Mouse (Mus musculus) liver, postnatal 0 days (tissue): ENCODE results near the gene Olfr1242. TPM values are rescaled to one million over a fixed set of nuclear protein-coding genes. Genes with fewer than 3 reads are reported as not detected.

ENCODE experiments used
- ATAC-seq: fragments of 200-750 bp; cut with Nextera tagmentation; 2 replicates; pipeline ENCODE4 v1.8.0; 2017; ENCODE audit warnings: mild to moderate bottlenecking, moderate library complexity
- DNase-seq: peaks from one replicate; pipeline ENCODE4 v3.0.0-alpha.2; 2016
- H3K27ac ChIP-seq: fragments of 300-500 bp; sonication (generic); 2 replicates; pipeline ENCODE4 v1.5.1; 2014; ENCODE audit warnings: antibody characterized with exemption, moderate library complexity, mild to moderate bottlenecking, low read depth
- H3K27me3 ChIP-seq: fragments of 300-500 bp; sonication (generic); 2 replicates; pipeline ENCODE4 v1.6.1; 2014; ENCODE audit warnings: low read length, control low read depth, mixed read lengths; ENCODE audit not compliant: insufficient read depth
- H3K36me3 ChIP-seq: fragments of 300-500 bp; sonication (generic); replicated peaks from 2 replicates; pipeline ENCODE4 v1.6.1; 2014; ENCODE audit warnings: mild to moderate bottlenecking, control low read depth, low read length, moderate library complexity, mixed read lengths; ENCODE audit not compliant: insufficient read depth
- H3K4me1 ChIP-seq: fragments of 300-500 bp; sonication (generic); 2 replicates; pipeline ENCODE4 v1.6.1; 2014; ENCODE audit warnings: antibody characterized with exemption, mild to moderate bottlenecking, control low read depth; ENCODE audit not compliant: insufficient read depth
- H3K4me2 ChIP-seq: fragments of 300-500 bp; sonication (generic); 2 replicates; pipeline ENCODE4 v1.6.1; 2014; ENCODE audit warnings: low read depth, mild to moderate bottlenecking, low read length, moderate library complexity, mixed read lengths
- H3K4me3 ChIP-seq: fragments of 300-500 bp; sonication (generic); 2 replicates; pipeline ENCODE4 v1.5.1; 2014; ENCODE audit warnings: low read depth, low read length
- H3K9ac ChIP-seq: fragments of 300-500 bp; sonication (generic); replicated peaks from 2 replicates; pipeline ENCODE4 v1.6.1; 2014; ENCODE audit warnings: mild to moderate bottlenecking, moderate library complexity
- H3K9me3 ChIP-seq: fragments of 300-500 bp; sonication (generic); 2 replicates; pipeline ENCODE4 v1.6.1; 2016; ENCODE audit warnings: mild to moderate bottlenecking, control low read depth, low read length, mixed read lengths
- CTCF ChIP-seq: sonication (generic); IDR thresholded peaks from 2 replicates; pipeline ENCODE4 v1.5.1; 2016; ENCODE audit warnings: antibody characterized with exemption, low read depth
- EP300 ChIP-seq: IDR thresholded peaks from 2 replicates; pipeline ENCODE4 v1.6.1; 2016; ENCODE audit warnings: antibody characterized with exemption, low read depth, mild to moderate bottlenecking
- WGBS: fragments of 180-500 bp; shearing (Covaris S2); extraction: QIAGEN DNeasy Blood & Tissue Kit; methylation state at CpG from one replicate; pipeline ENCODE4 v1.1.7; 2014; ENCODE audit not compliant: insufficient replicate concordance; 5-methylcytosine and 5-hydroxymethylcytosine counted together
- polyA plus RNA-seq: library from polyadenylated mRNA; unstranded; fragments of >200 nt; fragmentation: Nextera tagmentation; extraction: Ambion mirVana; gene quantifications from 2 replicates; pipeline ENCODE4 v1.2.1, GENCODE M21; 2015

Olfr1242 gene
- not detected in 2 replicates for polyA plus RNA-seq

DNA sequence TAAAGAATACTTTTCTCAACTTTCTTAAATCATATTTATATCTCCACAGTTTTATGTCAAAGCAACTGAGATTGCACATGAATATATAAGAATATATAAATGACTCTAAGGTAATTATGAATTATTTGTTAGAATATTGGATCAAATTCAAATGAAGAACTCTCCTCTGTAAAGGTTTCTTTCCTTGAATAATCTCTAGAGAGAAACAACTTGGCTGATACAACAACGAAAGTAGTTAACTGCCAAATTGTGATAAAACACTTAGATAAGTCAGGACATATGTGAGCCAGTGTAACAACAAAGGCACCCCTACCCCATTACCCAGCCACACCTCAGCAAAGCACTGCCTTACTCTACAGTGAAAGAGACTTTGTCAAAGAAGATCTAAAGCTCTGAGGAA lies at the start of gene Olfr1242:
TSS of gene Olfr1242 (minus strand) at position 101 of the 400 bp plus-strand sequence.
- H3K4me1 ChIP-seq: no peaks in the 10 kb centered on the region
- no peaks in the 10 kb centered on the region for H3K36me3 ChIP-seq
- no peak for TF ChIP-seq CTCF
- no peak for TF ChIP-seq EP300
- no peaks in the 10 kb centered on the region for H3K27me3 ChIP-seq
- H3K4me3 ChIP-seq: no peak within 1 kb of the TSS
- WGBS: 55% methylated on average over 1 of the region's 1 CpGs
- DNase-seq: no peak
- no peaks in the 10 kb centered on the region for H3K9me3 ChIP-seq
- ATAC-seq: no peak
- H3K4me2 ChIP-seq: no peak within 1 kb of the TSS
- no peak within 1 kb of the TSS for H3K9ac ChIP-seq
- H3K27ac ChIP-seq: no peak within 1 kb of the TSS

- H3K4me1 ChIP-seq: no peaks in the 10 kb centered on the region
- H3K27ac ChIP-seq: no peak overlapping the region
- ATAC-seq: no peak
- no peak overlapping the region for H3K4me3 ChIP-seq
- 50% methylated on average over 2 of the region's 2 CpGs for WGBS
- H3K9me3 ChIP-seq: no peaks in the 10 kb centered on the region
- H3K9ac ChIP-seq: no peak overlapping the region
- H3K4me2 ChIP-seq: no peak overlapping the region
- no peak for TF ChIP-seq EP300
- no peak for TF ChIP-seq CTCF
- no peak for DNase-seq
- no peaks in the 10 kb centered on the region for H3K27me3 ChIP-seq
- no peaks in the 10 kb centered on the region for H3K36me3 ChIP-seq
Measured at GRCm38 (mm10) chr2:89544516-89544915, 46.4 kb upstream of the Olfr1242 start.

GRCm38 (mm10) chr2:89539923-89540322 lies 41.8 kb upstream of the Olfr1242 start:
- Histone ChIP-seq H3K4me2 (no peak overlapping the region), H3K9me3 (no peaks in the 10 kb centered on the region), H3K36me3 (no peaks in the 10 kb centered on the region), H3K4me1 (no peaks in the 10 kb centered on the region), H3K4me3 (no peak overlapping the region), H3K27me3 (no peaks in the 10 kb centered on the region), H3K27ac (no peak overlapping the region), H3K9ac (no peak overlapping the region)
- TF ChIP-seq EP300 (no peak), CTCF (no peak)
- 56% methylated on average over 1 of the region's 1 CpGs for WGBS
- no peak for ATAC-seq
- no peak for DNase-seq

DNA sequence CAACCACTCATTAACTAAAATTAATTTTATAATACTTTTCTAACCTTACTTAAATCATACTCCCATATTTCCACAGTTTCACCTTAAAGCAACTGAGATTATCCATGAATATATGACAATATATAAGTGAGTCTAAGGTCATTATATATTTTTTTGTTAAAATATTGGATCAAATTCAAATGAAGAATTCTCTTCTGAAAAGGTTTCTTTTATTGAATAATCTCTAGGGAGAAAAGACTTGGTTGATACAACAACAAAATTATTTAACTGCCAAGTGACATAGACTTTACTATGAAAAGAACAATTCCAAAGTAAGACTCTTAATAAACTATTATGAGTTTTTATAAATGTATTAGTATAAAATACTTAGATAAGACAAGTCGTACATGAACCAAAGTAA lies 33.3 kb upstream of the Olfr1242 start, which contains the start of gene Olfr1243:
TSS of gene Olfr1243 (minus strand) at position 101 of the 400 bp plus-strand sequence.
- no peak for ATAC-seq
- TF ChIP-seq CTCF (no peak), EP300 (no peak)

GRCm38 (mm10) chr2:89487026-89487425 lies 11.1 kb downstream of the Olfr1242 start, which contains the start of gene Olfr1241:
Gene Olfr1241, minus strand, starts transcription at chr2:89487126.
- Histone ChIP-seq H3K27me3 (no peaks in the 10 kb centered on the region), H3K4me3 (no peak within 1 kb of the TSS), H3K27ac (no peak within 1 kb of the TSS), H3K9ac (no peak within 1 kb of the TSS), H3K4me2 (no peak within 1 kb of the TSS), H3K9me3 (no peaks in the 10 kb centered on the region), H3K36me3 (no peaks in the 10 kb centered on the region), H3K4me1 (no peaks in the 10 kb centered on the region)
- no peak for TF ChIP-seq EP300
- TF ChIP-seq CTCF: no peak
- ATAC-seq (no peak), DNase-seq (no peak)

More for the DNA sequence above, 33.3 kb upstream of the Olfr1242 start, which contains the start of gene Olfr1243:
- Histone ChIP-seq H3K36me3 (no peaks in the 10 kb centered on the region), H3K9ac (no peak within 1 kb of the TSS), H3K9me3 (no peaks in the 10 kb centered on the region), H3K4me1 (no peaks in the 10 kb centered on the region), H3K4me3 (no peak within 1 kb of the TSS), H3K27me3 (no peaks in the 10 kb centered on the region), H3K27ac (no peak within 1 kb of the TSS), H3K4me2 (no peak within 1 kb of the TSS)
- DNase-seq: no peak
- WGBS: 75% methylated on average over 1 of the region's 1 CpGs

GRCm38 (mm10) chr2:89442900-89443299 lies 55.2 kb downstream of the Olfr1242 start, which contains the start of gene Olfr1240:
Gene Olfr1240, minus strand, starts transcription at chr2:89443000.
- H3K27me3 ChIP-seq: no peaks in the 10 kb centered on the region
- no peak for TF ChIP-seq CTCF
- no peak for TF ChIP-seq EP300
- H3K4me1 ChIP-seq: no peaks in the 10 kb centered on the region
- no peak within 1 kb of the TSS for H3K4me2 ChIP-seq
- DNase-seq (no peak), ATAC-seq (no peak)
- no peak within 1 kb of the TSS for H3K4me3 ChIP-seq
- H3K27ac ChIP-seq: no peak within 1 kb of the TSS
- WGBS: 74% methylated on average over 3 of the region's 3 CpGs
- no peaks in the 10 kb centered on the region for H3K9me3 ChIP-seq
- no peaks in the 10 kb centered on the region for H3K36me3 ChIP-seq
- no peak within 1 kb of the TSS for H3K9ac ChIP-seq

Other genes with a start within 250 kb of the Olfr1242 start
- gene Olfr1228, start 244.3 kb downstream of the Olfr1242 start, polyA plus RNA-seq: not detected in 2 replicates
- not detected in 2 replicates for gene Olfr1229, start 210.3 kb downstream of the Olfr1242 start, polyA plus RNA-seq
- gene Olfr1230, start 201.1 kb downstream of the Olfr1242 start, polyA plus RNA-seq: not detected in 2 replicates
- not detected in 2 replicates for gene Olfr1231, start 191.3 kb downstream of the Olfr1242 start, polyA plus RNA-seq
- gene Olfr1232, start 168.7 kb downstream of the Olfr1242 start, polyA plus RNA-seq: not detected in 2 replicates
- not detected in 2 replicates for gene Olfr1233, start 155.9 kb downstream of the Olfr1242 start, polyA plus RNA-seq
- gene Olfr1234, start 133.5 kb downstream of the Olfr1242 start, polyA plus RNA-seq: not detected in 2 replicates
- gene Olfr1238, start 88.7 kb downstream of the Olfr1242 start, polyA plus RNA-seq: not detected in 2 replicates
- gene Olfr1239, start 77.9 kb downstream of the Olfr1242 start, polyA plus RNA-seq: not detected in 2 replicates
- gene Olfr1240, start 55.3 kb downstream of the Olfr1242 start, polyA plus RNA-seq: not detected in 2 replicates
- not detected in 2 replicates for gene Olfr1241, start 11.2 kb downstream of the Olfr1242 start, polyA plus RNA-seq
- gene Olfr1243, start 33.2 kb upstream of the Olfr1242 start, polyA plus RNA-seq: not detected in 2 replicates
- not detected in 2 replicates for gene Olfr1245, start 80.1 kb upstream of the Olfr1242 start, polyA plus RNA-seq
- not detected in 2 replicates for gene Olfr1246, start 94.8 kb upstream of the Olfr1242 start, polyA plus RNA-seq
- not detected in 2 replicates for gene Olfr1247, start 115.8 kb upstream of the Olfr1242 start, polyA plus RNA-seq
- gene Olfr1248, start 119.9 kb upstream of the Olfr1242 start, polyA plus RNA-seq: not detected in 2 replicates
- not detected in 2 replicates for gene Olfr1249, start 136.6 kb upstream of the Olfr1242 start, polyA plus RNA-seq
- gene Olfr1250, start 163.1 kb upstream of the Olfr1242 start, polyA plus RNA-seq: not detected in 2 replicates
- gene Olfr1251, start 173.6 kb upstream of the Olfr1242 start, polyA plus RNA-seq: not detected in 2 replicates
- not detected in 2 replicates for gene Olfr1252, start 226.7 kb upstream of the Olfr1242 start, polyA plus RNA-seq